Mouse (Mus musculus): ENCODE data around the gene Mybpc3. TPM values are rescaled to one million over a fixed set of nuclear protein-coding genes. Genes with fewer than 3 reads are reported as not detected.
"Not testable (repeated sequence)": the region's sequence is repeated elsewhere in the genome, so short reads cannot be mapped to it uniquely, and the experiment has no call there.

Mybpc3 gene
- total RNA-seq, 2 experiments from 2014 or later, result not detected

- DNase-seq, result no peak
- intact Hi-C loops (cut with DNase I), result no loop called here
Measured at GRCm38 (mm10) chr2:91086392-91087237, 31.3 kb upstream of the Mybpc3 start.

DNA sequence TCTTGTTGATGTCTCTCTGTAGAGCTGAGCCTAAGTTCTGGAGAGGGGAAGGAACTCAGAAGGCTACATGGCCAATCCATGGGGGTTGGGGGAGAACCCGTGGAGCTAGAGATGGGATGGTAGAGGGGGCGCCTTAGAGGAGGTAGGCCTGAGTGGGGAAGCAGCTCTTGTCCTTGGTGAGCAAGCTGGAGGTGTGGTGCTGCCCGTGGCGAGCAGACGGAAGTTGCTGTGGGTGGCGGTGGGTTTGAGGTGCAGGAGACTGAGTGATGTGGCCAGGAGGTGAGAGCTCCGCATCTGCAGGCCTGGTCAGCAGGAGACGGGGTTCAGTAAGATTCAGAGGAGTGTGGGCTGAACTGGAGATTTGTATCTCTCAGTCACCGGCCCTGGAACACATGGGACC lies 30.5 kb upstream of the Mybpc3 start:
- intact Hi-C loops (cut with DNase I), result no loop called here
- DNase-seq, result no peak

- intact Hi-C loops (cut with DNase I), result no loop called here
- no peak for DNase-seq
Measured at GRCm38 (mm10) chr2:91088987-91089386, 29.0 kb upstream of the Mybpc3 start.

- intact Hi-C loops (cut with DNase I), result no loop called here
- no peak for DNase-seq
Measured at GRCm38 (mm10) chr2:91090208-91090607, 27.7 kb upstream of the Mybpc3 start.

DNA sequence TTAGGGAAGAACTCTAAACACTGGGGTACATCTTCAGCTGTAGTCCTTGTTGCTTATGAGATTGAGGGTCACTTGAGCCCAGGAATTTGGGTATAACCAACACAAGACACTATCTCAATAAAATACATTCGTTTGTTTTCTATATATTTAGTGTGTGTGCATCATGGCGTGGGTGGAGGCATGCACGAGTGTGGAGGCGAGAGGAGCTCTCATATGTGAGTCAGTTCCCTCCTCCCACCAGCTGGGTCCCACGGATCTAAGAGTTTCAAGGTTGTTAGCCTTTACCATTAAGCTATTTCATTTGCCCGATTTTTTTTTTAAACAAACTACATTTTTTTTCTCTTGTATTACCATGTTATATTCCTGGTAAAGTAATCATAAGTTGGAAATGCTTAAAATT lies 27.1 kb upstream of the Mybpc3 start:
- no peak for DNase-seq
- intact Hi-C loops (cut with DNase I), result no loop called here

GRCm38 (mm10) chr2:91096524-91096923 lies 21.4 kb upstream of the Mybpc3 start:
- intact Hi-C loops (cut with DNase I), result no loop called here
- DNase-seq, result no peak

GRCm38 (mm10) chr2:91097015-91097414 lies 20.9 kb upstream of the Mybpc3 start:
- DNase-seq, result no peak
- intact Hi-C loops (cut with DNase I), result no loop called here

DNA sequence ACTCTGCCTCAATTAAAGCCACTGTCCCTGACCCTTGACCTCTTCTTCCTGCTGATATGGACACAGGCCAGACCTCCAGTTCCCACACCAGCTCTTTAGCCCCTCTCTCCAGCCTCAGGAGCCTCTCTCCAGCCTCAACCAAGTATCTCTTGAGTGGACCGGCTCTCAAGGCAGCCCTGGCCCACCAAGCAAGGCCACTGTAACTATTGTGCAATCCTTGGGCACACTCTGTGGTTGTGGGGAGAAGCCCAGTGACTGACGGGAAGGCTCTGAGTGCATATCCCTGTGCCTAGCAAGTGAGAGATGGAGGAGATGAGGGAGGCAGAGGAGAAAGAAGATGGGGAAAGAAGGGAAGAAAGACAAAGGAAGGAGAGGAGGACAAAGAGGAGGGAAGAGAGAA lies 19.8 kb upstream of the Mybpc3 start:
- intact Hi-C loops (cut with DNase I), result no loop called here
- DNase-seq, result no peak

- DNase-seq, result peak; percentile 86 to 91
- intact Hi-C loops (cut with DNase I), result loop anchor here (1.0 to 5.0 kb wide), 2 partner anchors 31 to 234 kb away; partner anchors contain the start of gene Slc39a13
Measured at GRCm38 (mm10) chr2:91101124-91101740, 16.7 kb upstream of the Mybpc3 start.

DNA sequence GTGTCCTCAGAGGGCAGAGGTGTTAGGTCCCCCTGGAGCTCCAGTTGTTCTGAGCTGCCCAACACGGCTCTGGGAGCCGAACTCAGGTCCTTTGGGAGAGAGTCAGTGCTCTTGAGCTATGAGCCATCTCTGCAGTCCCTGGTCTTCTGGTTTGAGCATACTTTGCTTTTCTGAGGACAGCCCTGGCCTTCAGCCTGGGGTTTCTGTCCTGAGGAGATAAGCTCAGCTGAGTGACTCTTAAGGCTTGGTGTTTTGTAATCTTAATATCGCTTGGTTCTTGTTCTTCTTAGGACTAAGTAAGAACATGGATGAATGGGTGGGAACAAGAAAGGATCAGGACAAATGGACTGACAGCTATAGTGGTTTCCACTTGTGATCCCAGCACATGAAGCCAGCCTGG lies 9.8 kb upstream of the Mybpc3 start:
- intact Hi-C loops (cut with DNase I), result no loop called here
- no peak for DNase-seq

DNA sequence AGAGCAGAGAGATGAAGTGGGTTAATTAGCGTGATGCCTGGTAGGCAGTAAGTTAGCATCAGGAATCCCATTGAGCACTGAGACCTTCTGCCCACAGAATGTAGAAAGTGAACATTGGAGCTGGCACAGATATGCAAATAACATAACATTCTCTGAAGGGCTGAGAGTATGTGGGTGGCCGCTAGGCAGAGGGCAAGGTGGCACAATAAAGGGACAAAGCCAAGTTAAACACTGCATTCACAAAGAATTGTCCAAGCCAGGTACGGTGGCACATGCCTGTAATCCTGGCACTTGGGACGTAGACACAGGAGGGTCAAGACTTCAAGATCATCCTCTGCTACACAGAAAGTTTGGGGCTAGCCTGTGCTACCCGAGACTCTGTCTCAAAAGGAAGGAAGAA lies 8.7 kb upstream of the Mybpc3 start:
- no peak for DNase-seq
- intact Hi-C loops (cut with DNase I), result no loop called here

GRCm38 (mm10) chr2:91109807-91110385 lies 8.0 kb upstream of the Mybpc3 start:
- DNase-seq, result no peak
- intact Hi-C loops (cut with DNase I), result no loop called here

DNA sequence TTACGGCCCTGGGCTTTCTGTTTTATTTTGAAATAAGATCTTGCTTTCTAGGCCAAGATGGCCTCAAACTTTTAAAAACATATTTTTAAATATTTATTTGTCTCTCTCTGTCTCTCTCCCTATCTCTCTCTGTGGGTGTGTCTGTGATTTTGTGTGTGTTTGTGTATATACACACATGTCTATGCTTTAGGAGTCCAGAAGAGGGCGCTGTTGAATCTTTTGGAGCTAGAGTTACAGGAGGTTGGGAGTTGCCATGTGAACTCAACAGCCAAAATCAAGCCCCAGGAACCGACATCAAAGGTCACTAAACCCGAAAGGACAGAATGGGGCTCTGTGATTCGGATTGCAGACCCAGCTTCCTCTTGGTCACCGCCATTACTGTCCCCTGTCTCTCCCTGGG lies 7.5 kb upstream of the Mybpc3 start:
- DNase-seq, result no peak
- intact Hi-C loops (cut with DNase I), result no loop called here

- intact Hi-C loops (cut with DNase I); DNase-seq: not testable (repeated sequence)
Measured at GRCm38 (mm10) chr2:91111832-91112231, 6.1 kb upstream of the Mybpc3 start.

DNA sequence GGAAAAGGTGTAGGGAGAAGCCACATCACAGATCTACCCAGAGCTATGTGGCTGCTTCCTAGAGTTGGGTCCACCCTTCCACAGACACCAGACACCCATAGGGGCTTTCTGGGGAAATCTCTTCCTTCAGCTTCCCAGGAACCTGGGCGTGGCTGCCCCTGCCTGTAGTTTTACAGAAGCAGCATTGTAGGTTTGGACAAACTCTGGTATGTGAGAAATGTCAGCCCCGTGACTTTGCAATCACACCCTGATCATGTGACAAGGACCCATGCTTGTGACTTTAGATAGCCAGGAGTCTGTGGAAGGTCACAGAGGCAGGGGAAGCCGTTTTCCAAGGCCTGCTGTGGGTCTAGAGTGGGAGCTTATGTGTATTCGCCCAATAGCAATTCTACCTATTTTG lies 5.5 kb upstream of the Mybpc3 start:
- DNase-seq, result no peak
- intact Hi-C loops (cut with DNase I), result no loop called here

- no peak for DNase-seq
- intact Hi-C loops (cut with DNase I), result no loop called here
Measured at GRCm38 (mm10) chr2:91113334-91113733, 4.6 kb upstream of the Mybpc3 start.

GRCm38 (mm10) chr2:91113852-91114251 lies 4.1 kb upstream of the Mybpc3 start:
- DNase-seq, result no peak
- intact Hi-C loops (cut with DNase I), result no loop called here

GRCm38 (mm10) chr2:91114781-91115577 lies 3.0 kb upstream of the Mybpc3 start:
- DNase-seq, result peak; percentile 95 to 97
- intact Hi-C loops (cut with DNase I), result loop anchor here (1.0 to 5.0 kb wide), 3 partner anchors 79 to 367 kb away; no protein-coding TSS in a partner anchor

DNA sequence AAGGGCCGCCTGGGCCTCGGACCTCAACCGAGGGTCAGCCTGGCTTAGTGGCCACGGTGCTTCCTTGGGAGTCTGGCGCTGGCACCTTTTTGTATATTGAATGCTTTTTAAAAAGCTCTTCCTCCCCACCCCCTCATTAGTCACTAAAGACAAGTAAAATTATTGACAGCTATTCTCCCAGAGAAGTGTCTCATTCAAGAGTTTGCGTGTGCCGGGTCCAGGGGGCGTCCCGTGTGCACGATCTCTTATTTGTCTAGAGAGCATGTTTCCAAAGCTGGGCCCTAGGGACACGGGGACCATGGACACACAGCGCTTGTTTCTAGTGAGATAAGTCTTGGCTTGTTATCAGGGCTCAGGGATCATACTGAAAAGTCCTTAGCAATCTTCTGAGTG lies 2.4 kb upstream of the Mybpc3 start:
- no peak for DNase-seq
- intact Hi-C loops (cut with DNase I), result loop anchor here (1.0 to 5.0 kb wide), 3 partner anchors 79 to 367 kb away; no protein-coding TSS in a partner anchor

- DNase-seq, result no peak
- intact Hi-C loops (cut with DNase I), result loop anchor here (5.0 kb wide), 2 partner anchors 160 to 365 kb away; no protein-coding TSS in a partner anchor
Measured at GRCm38 (mm10) chr2:91116842-91117241, 1.1 kb upstream of the Mybpc3 start.

GRCm38 (mm10) chr2:91118647-91119046 lies 703 bp downstream of the Mybpc3 start:
- no peak for DNase-seq
- intact Hi-C loops (cut with DNase I), result loop anchor here (5.0 kb wide), 2 partner anchors 159 to 364 kb away; no protein-coding TSS in a partner anchor

Measured in gastrocnemius, postnatal 36 days (tissue).